ENCODE assay signal across 13 mouse cellular contexts in the genomic region with DNA sequence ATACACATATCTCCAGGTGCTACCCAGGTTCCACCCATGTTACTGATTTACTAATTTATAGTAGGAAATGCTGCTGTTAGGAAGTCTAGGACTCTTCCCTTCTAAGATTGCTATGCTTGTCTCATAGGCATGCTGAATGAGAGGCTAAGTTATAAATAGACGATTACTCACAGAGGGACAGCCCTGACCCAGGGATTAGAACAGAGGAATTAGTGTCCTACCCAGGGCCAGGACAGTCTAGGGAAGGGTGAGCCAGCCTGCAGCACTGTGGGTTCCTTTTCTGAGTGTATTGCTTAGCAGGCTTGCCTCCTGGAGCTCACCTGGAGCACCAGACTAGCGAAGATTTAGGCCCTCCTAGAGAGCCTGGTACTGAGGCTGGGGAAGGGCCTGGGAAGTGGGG. TPM values are rescaled to one million over a fixed set of nuclear protein-coding genes. Genes with fewer than 3 reads are reported as not detected.
DNase-seq lines count a peak whose midpoint lies in the region; ATAC-seq and TF ChIP-seq lines count a peak whose summit lies in the region.
"Had no signal": no experiment of that assay in that cellular context is flagged by ENCODE, and none has a peak within 500 bp of the region (broad histone marks: within the 10 kb centered on the region; RNA-seq: fewer than 3 reads in every experiment).

No protein-coding gene starts in this region.

- peaks cover 12% of the 10 kb centered on the region for H3K79me2 ChIP-seq in myocyte (ENCODE audit: control insufficient read depth, insufficient read depth)

- H3K4me3 ChIP-seq in heart, embryonic 12.5 days: no peak overlapping the region
- no peak overlapping the region for H3K4me3 ChIP-seq in myocyte
- H3K4me3 ChIP-seq: limb, embryonic 12.5 days had no signal

- no peak for TF ChIP-seq POLR2A in myocyte (IDR thresholded peaks at IDR 0.05; ENCODE audit: insufficient read length, low read depth)

- WGBS in heart, embryonic 12.5 days: 53% methylated on average over 2 of the region's 2 CpGs

- H3ac ChIP-seq in myocyte (ENCODE audit: control insufficient read depth, insufficient read length): no peak overlapping the region

- peak overlapping the region; percentile 35 for H3K9ac ChIP-seq in heart, embryonic 12.5 days
- H3K9ac ChIP-seq: limb, embryonic 12.5 days had no signal

- H3K36me3 ChIP-seq in heart, embryonic 12.5 days: peaks cover 69% of the 10 kb centered on the region
- H3K36me3 ChIP-seq in myocyte (ENCODE audit: control insufficient read depth, insufficient read depth): peaks cover 46% of the 10 kb centered on the region

- peaks cover 15% of the 10 kb centered on the region for H3K4me1 ChIP-seq in heart, embryonic 12.5 days (replicated peaks)
- H3K4me1 ChIP-seq: limb, embryonic 12.5 days had no signal

- peak overlapping the region; percentile 76 for H3K27ac ChIP-seq in heart, embryonic 12.5 days (ENCODE audit: poor library complexity, severe bottlenecking)
- H3K27ac ChIP-seq: limb, embryonic 12.5 days had no signal

- ATAC-seq in heart, embryonic 12.5 days (ENCODE audit: insufficient number of reproducible peaks, low FRiP score): 0 out of 2 replicates have a peak, but pooled peaks have one; percentile 67

- H3K27me3 ChIP-seq in heart, embryonic 12.5 days (replicated peaks): no peaks in the 10 kb centered on the region
- no peaks in the 10 kb centered on the region for H3K27me3 ChIP-seq in myocyte (ENCODE audit: control insufficient read depth, insufficient read depth, insufficient read length)
- H3K27me3 ChIP-seq: CH12.LX; limb, embryonic 12.5 days had no signal

- no peak overlapping the region for H3K4me2 ChIP-seq in heart, embryonic 12.5 days
- H3K4me2 ChIP-seq in myocyte (ENCODE audit: low read depth): peak overlapping the region; percentile 30
- H3K4me2 ChIP-seq: limb, embryonic 12.5 days had no signal

- DNase-seq in heart, adult 11 months: peak; percentile 93
- DNase-seq in heart, postnatal 14 days: no peak
- DNase-seq in brain, adult 2 months (ENCODE audit: low read depth, low spot score): peak; percentile 69
- DNase-seq in ovary, postnatal 10 days (ENCODE audit: low spot score): no peak
- no peak for DNase-seq in embryo, embryonic 10.5 days (ENCODE audit: low spot score)
- DNase-seq: kidney, adult 9 months; lung, adult 18-20 months; right cerebral cortex, adult 18-20 months had no signal

- intact Hi-C loops in heart, postnatal 14 days (cut with DNase I): no loop called here

- no peaks in the 10 kb centered on the region for H3K9me3 ChIP-seq in heart, embryonic 12.5 days (replicated peaks)
- H3K9me3 ChIP-seq: limb, embryonic 12.5 days had no signal

TF ChIP-seq in myocyte, 11 proteins besides CTCF, POLR2A, EP300 and RAD21:
- TF ChIP-seq MAX (IDR thresholded peaks at IDR 0.05; ENCODE audit: low read depth) (no peak), E2F4 (IDR thresholded peaks at IDR 0.05; ENCODE audit: insufficient read depth) (no peak), USF1 (IDR thresholded peaks at IDR 0.05; ENCODE audit: low read depth) (no peak), CEBPB (IDR thresholded peaks at IDR 0.05; ENCODE audit: insufficient read depth, poor library complexity, severe bottlenecking) (no peak), REST (IDR thresholded peaks at IDR 0.05; ENCODE audit: insufficient read depth, insufficient read length) (no peak), MYOG (IDR thresholded peaks at IDR 0.05; ENCODE audit: control insufficient read depth in 1 of 3, insufficient read depth in 1 of 3, insufficient read length in 2 of 3, low read depth in 2 of 3) (no peak), MYOD1 (IDR thresholded peaks at IDR 0.05; ENCODE audit: control insufficient read depth in 1 of 3, insufficient read length in 2 of 3, low read depth in 2 of 3) (no peak), SRF (IDR thresholded peaks at IDR 0.05; ENCODE audit: control insufficient read depth, insufficient read length, low read depth) (no peak), TCF12 (IDR thresholded peaks at IDR 0.05; ENCODE audit: insufficient read depth, poor library complexity, severe bottlenecking) (no peak), POLR2AphosphoS2 (IDR thresholded peaks at IDR 0.05; ENCODE audit: insufficient read length, low read depth) (no peak), TCF3 (IDR thresholded peaks at IDR 0.05; ENCODE audit: insufficient read length, low read depth) (no peak)

RNA-seq across cellular contexts. Expression of a gene that starts 9.1 kb away (rescaled TPM):
- 10 to 100 TPM; 44.2 to 45.6 TPM for total RNA-seq in heart, postnatal 14 days (2021)
- 28.9 and 29.3 TPM in 2 replicates for polyA plus RNA-seq in heart, embryonic 12.5 days (2016; fragmentation: Nextera tagmentation; extraction: Ambion mirVana)
- polyA plus RNA-seq in myocyte (2012; fragmentation: generic; extraction: Trizol): 14.7 TPM

RNA-seq across cellular contexts. Expression of a gene that starts 34.3 kb away (rescaled TPM):
- not detected for total RNA-seq in heart, postnatal 14 days (2021)
- polyA plus RNA-seq in heart, embryonic 12.5 days (2016; fragmentation: Nextera tagmentation; extraction: Ambion mirVana): not detected in 2 replicates
- polyA plus RNA-seq in myocyte (2012; fragmentation: generic; extraction: Trizol): 0.01 TPM
- total RNA-seq: CH12.LX; hematopoietic stem cell, adult 5-6 weeks had no signal

Comparison
In these comparisons a context has a peak if more than half of its experiments do, and no peak if none do; other contexts are left out.
1. DNase-seq: peak in heart, adult 11 months (single experiment) and brain, adult 2 months (single experiment); none in heart, postnatal 14 days (0 of 2), ovary, postnatal 10 days (single experiment) and embryo, embryonic 10.5 days (single experiment).